Mouse (Mus musculus) brain, embryonic 14.5 days (tissue): Measurements from ENCODE around the gene Zfp459.

Experiments used
- CTCF ChIP-seq: fragments of 200-500 bp; IDR thresholded peaks from 2 replicates; pipeline ENCODE4 v1.5.1; 2012; ENCODE audit warnings: inconsistent platforms, mild to moderate bottlenecking, moderate library complexity, borderline replicate concordance; ENCODE audit not compliant: insufficient read depth, insufficient read length; ENCODE audit errors: extremely low read depth
- POLR2A ChIP-seq: fragments of 200-500 bp; IDR thresholded peaks from 2 replicates; pipeline ENCODE4 v1.6.1; 2012; ENCODE audit warnings: mild to moderate bottlenecking, inconsistent platforms, borderline replicate concordance; ENCODE audit not compliant: poor library complexity, insufficient read depth, insufficient read length, severe bottlenecking; ENCODE audit errors: extremely low read depth

GRCm38 (mm10) chr13:67420558-67421206, 536 bp downstream of the Zfp459 start:
- TF ChIP-seq CTCF (no peak), POLR2A (no peak)
